Mouse (Mus musculus): ENCODE results near the gene Pkp4.
A peak's percentile ranks its signal among the peaks of the same experiment; 100 is the strongest.

The Pkp4 gene

GRCm38 (mm10) chr2:59219997-59220789 is 59.5 kb downstream of the Pkp4 start:
- DNase-seq (ENCODE audit: low spot score) = peak; percentile 21

- peak; percentile 5 for DNase-seq (ENCODE audit: low spot score)
Observed at GRCm38 (mm10) chr2:59226383-59226782, 65.7 kb downstream of the Pkp4 start.

GRCm38 (mm10) chr2:59227011-59227410 is 66.4 kb downstream of the Pkp4 start:
- no peak for DNase-seq (ENCODE audit: low spot score)

GRCm38 (mm10) chr2:59227508-59228263 is 67.0 kb downstream of the Pkp4 start:
- DNase-seq (ENCODE audit: low spot score) = no peak

- DNase-seq (ENCODE audit: low spot score) = no peak
Observed at GRCm38 (mm10) chr2:59229250-59229895, 68.7 kb downstream of the Pkp4 start.

- no peak for DNase-seq (ENCODE audit: low spot score)
Observed at GRCm38 (mm10) chr2:59230656-59231055, 70.0 kb downstream of the Pkp4 start.

GRCm38 (mm10) chr2:59231514-59231913 is 70.9 kb downstream of the Pkp4 start:
- DNase-seq (ENCODE audit: low spot score) = no peak

GRCm38 (mm10) chr2:59233294-59233923 is 72.8 kb downstream of the Pkp4 start:
- no peak for DNase-seq (ENCODE audit: low spot score)

GRCm38 (mm10) chr2:59233936-59234335 is 73.3 kb downstream of the Pkp4 start:
- DNase-seq (ENCODE audit: low spot score) = no peak

- DNase-seq (ENCODE audit: low spot score) = no peak
Observed at GRCm38 (mm10) chr2:59234537-59234936, 73.9 kb downstream of the Pkp4 start.

- DNase-seq (ENCODE audit: low spot score) = no peak
Observed at GRCm38 (mm10) chr2:59239841-59240395, 79.3 kb downstream of the Pkp4 start.

GRCm38 (mm10) chr2:59242117-59242516 is 81.5 kb downstream of the Pkp4 start:
- DNase-seq (ENCODE audit: low spot score) = no peak

GRCm38 (mm10) chr2:59244273-59245097 is 83.8 kb downstream of the Pkp4 start:
- DNase-seq (ENCODE audit: low spot score) = no peak

GRCm38 (mm10) chr2:59245098-59245388 is 84.4 kb downstream of the Pkp4 start:
- no peak for DNase-seq (ENCODE audit: low spot score)

GRCm38 (mm10) chr2:59248806-59249205 is 88.2 kb downstream of the Pkp4 start:
- no peak for DNase-seq (ENCODE audit: low spot score)

GRCm38 (mm10) chr2:59252818-59253217 is 92.2 kb downstream of the Pkp4 start:
- DNase-seq (ENCODE audit: low spot score) = no peak

GRCm38 (mm10) chr2:59253435-59253834 is 92.8 kb downstream of the Pkp4 start:
- DNase-seq (ENCODE audit: low spot score) = no peak

GRCm38 (mm10) chr2:59258821-59259231 is 98.2 kb downstream of the Pkp4 start:
- peak; percentile 8 for DNase-seq (ENCODE audit: low spot score)

- no peak for DNase-seq (ENCODE audit: low spot score)
Observed at GRCm38 (mm10) chr2:59259346-59259745, 98.7 kb downstream of the Pkp4 start.

- DNase-seq (ENCODE audit: low spot score) = no peak
Observed at GRCm38 (mm10) chr2:59261203-59261602, 100.6 kb downstream of the Pkp4 start.

- DNase-seq (ENCODE audit: low spot score) = no peak
Observed at GRCm38 (mm10) chr2:59266428-59266827, 105.8 kb downstream of the Pkp4 start.

Data from adipocyte (in vitro differentiated cells).